Mouse (Mus musculus): ENCODE results near the gene Clstn2.

GRCm38 (mm10) chr9:97642396-97642795 lies 390.6 kb downstream of the Clstn2 start:
- no peak for TF ChIP-seq CTCF (IDR thresholded peaks at IDR 0.05; ENCODE audit: low read depth, low read length)
- no peak for TF ChIP-seq GATA1 (IDR thresholded peaks at IDR 0.05; ENCODE audit: borderline replicate concordance, low read length)
- TF ChIP-seq TAL1 (conservative IDR thresholded peaks at IDR 0.05; ENCODE audit: low read depth, low read length): no peak
- TF ChIP-seq POLR2AphosphoS5 (IDR thresholded peaks at IDR 0.05; ENCODE audit: insufficient replicate concordance, low read depth, low read length): no peak
